In the genomic region with DNA sequence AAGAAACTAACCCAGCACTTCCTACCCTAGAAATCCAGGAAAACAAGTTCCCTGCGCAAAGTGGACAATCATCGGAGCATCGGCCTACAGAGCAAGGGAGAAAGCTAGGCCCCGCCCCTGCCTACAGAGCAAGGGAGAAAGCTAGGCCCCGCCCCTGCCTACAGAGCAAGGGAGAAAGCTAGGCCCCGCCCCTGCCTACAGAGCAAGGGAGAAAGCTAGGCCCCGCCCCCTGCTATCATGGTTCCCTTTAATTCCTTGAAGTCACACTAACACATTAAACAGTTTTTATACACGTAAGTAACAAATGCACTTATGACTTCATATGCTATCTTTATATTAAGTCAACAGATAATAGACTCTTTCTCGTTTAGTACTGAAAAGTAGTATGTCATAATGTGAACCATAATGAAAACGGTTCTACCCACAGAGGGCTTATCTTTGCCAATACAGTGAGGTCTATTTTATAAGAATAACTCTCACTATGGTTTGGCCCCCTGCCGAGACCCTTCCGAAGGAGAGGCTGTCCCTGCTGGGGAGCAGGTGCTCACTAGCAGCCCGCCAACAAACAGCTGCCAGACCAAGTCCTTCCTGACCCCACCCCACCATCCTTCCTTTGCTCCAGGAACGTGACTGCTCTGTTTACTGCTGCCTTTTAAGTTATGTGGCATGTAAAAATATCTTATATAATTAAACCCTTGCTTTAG, we compare ENCODE assay signal across 11 mouse cellular contexts.
DNase-seq lines count a peak whose midpoint lies in the region; ATAC-seq and TF ChIP-seq lines count a peak whose summit lies in the region.
"Had no signal": no experiment of that assay in that cellular context is flagged by ENCODE, and none has a peak within 500 bp of the region (broad histone marks: within the 10 kb centered on the region; RNA-seq: fewer than 3 reads in every experiment).

No protein-coding gene starts in this region.

- no peaks in the 10 kb centered on the region for H3K9me3 ChIP-seq in liver, embryonic 15.5 days (replicated peaks)
- no peaks in the 10 kb centered on the region for H3K9me3 ChIP-seq in hindbrain, embryonic 14.5 days (ENCODE audit: control insufficient read depth, low read length)
- H3K9me3 ChIP-seq: limb, embryonic 12.5 days; neural tube, embryonic 13.5 days had no signal

- no peak for TF ChIP-seq POLR2A in cerebellum, adult 2 months (IDR thresholded peaks at IDR 0.05; ENCODE audit: borderline replicate concordance, insufficient read depth, low read length)

- peak; percentile 9 for DNase-seq in embryo, embryonic 11 days
- no peak for DNase-seq in embryo, embryonic 9.5 days (ENCODE audit: extremely low spot score)
- peak; percentile 93 for DNase-seq in 416B (ENCODE audit: low read depth)
- peak; percentile 40 to 52 for DNase-seq in cerebellum, adult 2 months
- DNase-seq in ovary, adult 18-20 months (ENCODE audit: low spot score), result no peak
- DNase-seq in hindbrain, embryonic 14.5 days (ENCODE audit: low spot score), result no peak
- no peak for DNase-seq in right cerebral cortex, postnatal 25 days

- no peaks in the 10 kb centered on the region for H3K4me1 ChIP-seq in cerebellum, adult 2 months (ENCODE audit: control insufficient read depth, insufficient read depth, low read length)
- peaks cover 3% of the 10 kb centered on the region; the same call in 1 of the 2 replicates for H3K4me1 ChIP-seq in liver, embryonic 15.5 days (replicated peaks)
- H3K4me1 ChIP-seq in hindbrain, embryonic 14.5 days (replicated peaks; ENCODE audit: control insufficient read depth, insufficient read depth, low read length), result no peaks in the 10 kb centered on the region
- H3K4me1 ChIP-seq: limb, embryonic 12.5 days had no signal

- H3K4me3 ChIP-seq in cerebellum, adult 2 months (replicated peaks; ENCODE audit: insufficient read depth, low read depth, low read length), result no peak overlapping the region
- no peak overlapping the region for H3K4me3 ChIP-seq in liver, embryonic 15.5 days (replicated peaks)
- no peak overlapping the region for H3K4me3 ChIP-seq in hindbrain, embryonic 14.5 days (replicated peaks; ENCODE audit: low read length)
- H3K4me3 ChIP-seq: limb, embryonic 12.5 days; neural tube, embryonic 13.5 days had no signal

- H3K36me3 ChIP-seq in liver, embryonic 15.5 days (replicated peaks), result no peaks in the 10 kb centered on the region
- no peaks in the 10 kb centered on the region for H3K36me3 ChIP-seq in hindbrain, embryonic 14.5 days (replicated peaks; ENCODE audit: control insufficient read depth, insufficient read depth)
- H3K36me3 ChIP-seq: limb, embryonic 12.5 days; neural tube, embryonic 13.5 days had no signal

- no peak for TF ChIP-seq CTCF in cerebellum, adult 2 months (IDR thresholded peaks at IDR 0.05; ENCODE audit: borderline replicate concordance, insufficient read depth, low read depth, low read length)

- peak overlapping the region; percentile 52 for H3K4me2 ChIP-seq in liver, embryonic 15.5 days
- no peak overlapping the region for H3K4me2 ChIP-seq in hindbrain, embryonic 14.5 days (replicated peaks)
- H3K4me2 ChIP-seq: limb, embryonic 12.5 days; neural tube, embryonic 13.5 days had no signal

- peak; percentile 66 for ATAC-seq in liver, embryonic 15.5 days (ENCODE audit: insufficient read depth)
- ATAC-seq in hindbrain, embryonic 14.5 days (ENCODE audit: low FRiP score), result no peak
- ATAC-seq: forebrain, embryonic 16.5 days had no signal

- 47% methylated on average over 14 of the region's 14 CpGs for WGBS in cerebellum, adult 2 months
- 38% methylated on average over 14 of the region's 14 CpGs for WGBS in liver, embryonic 15.5 days (ENCODE audit: insufficient replicate concordance)
- WGBS in hindbrain, embryonic 14.5 days, result 60% methylated on average over 14 of the region's 14 CpGs

- no peak overlapping the region for H3K9ac ChIP-seq in liver, embryonic 15.5 days
- no peak overlapping the region for H3K9ac ChIP-seq in hindbrain, embryonic 14.5 days
- H3K9ac ChIP-seq: limb, embryonic 12.5 days; neural tube, embryonic 13.5 days had no signal

- H3K27ac ChIP-seq in cerebellum, adult 2 months (ENCODE audit: insufficient read depth, low read length), result no peak overlapping the region; the same call in 1 of the 2 replicates
- H3K27ac ChIP-seq in liver, embryonic 15.5 days (replicated peaks), result no peak overlapping the region
- no peak overlapping the region for H3K27ac ChIP-seq in hindbrain, embryonic 14.5 days
- H3K27ac ChIP-seq: limb, embryonic 12.5 days; neural tube, embryonic 13.5 days had no signal

- no peaks in the 10 kb centered on the region for H3K27me3 ChIP-seq in cerebellum, adult 2 months (ENCODE audit: control insufficient read depth, insufficient read depth, low read length)
- H3K27me3 ChIP-seq in liver, embryonic 15.5 days, result no peaks in the 10 kb centered on the region
- no peaks in the 10 kb centered on the region for H3K27me3 ChIP-seq in hindbrain, embryonic 14.5 days (ENCODE audit: control insufficient read depth, insufficient read depth, low read length)
- H3K27me3 ChIP-seq: limb, embryonic 12.5 days; neural tube, embryonic 13.5 days had no signal

Comparison
In these comparisons a context has a peak if more than half of its experiments do, and no peak if none do; other contexts are left out.
1. DNase-seq: peak in embryo, embryonic 11 days (single experiment), 416B (single experiment) and cerebellum, adult 2 months (2 of 2); none in embryo, embryonic 9.5 days (single experiment), ovary, adult 18-20 months (single experiment), hindbrain, embryonic 14.5 days (single experiment) and right cerebral cortex, postnatal 25 days (single experiment).